Mouse (Mus musculus) right cerebral cortex, adult 2 months (tissue): ENCODE results near the gene Rnf214.
"Not testable (repeated sequence)": the region's sequence is repeated elsewhere in the genome, so short reads cannot be mapped to it uniquely, and the experiment has no call there.

Experiments
- DNase-seq, 2 experiments: peaks; one replicate each; pipeline ENCODE4 v3.0.0; 2021 to 2022; ENCODE audit warnings: low spot score in 2 of 2

Gene Rnf214

DNA sequence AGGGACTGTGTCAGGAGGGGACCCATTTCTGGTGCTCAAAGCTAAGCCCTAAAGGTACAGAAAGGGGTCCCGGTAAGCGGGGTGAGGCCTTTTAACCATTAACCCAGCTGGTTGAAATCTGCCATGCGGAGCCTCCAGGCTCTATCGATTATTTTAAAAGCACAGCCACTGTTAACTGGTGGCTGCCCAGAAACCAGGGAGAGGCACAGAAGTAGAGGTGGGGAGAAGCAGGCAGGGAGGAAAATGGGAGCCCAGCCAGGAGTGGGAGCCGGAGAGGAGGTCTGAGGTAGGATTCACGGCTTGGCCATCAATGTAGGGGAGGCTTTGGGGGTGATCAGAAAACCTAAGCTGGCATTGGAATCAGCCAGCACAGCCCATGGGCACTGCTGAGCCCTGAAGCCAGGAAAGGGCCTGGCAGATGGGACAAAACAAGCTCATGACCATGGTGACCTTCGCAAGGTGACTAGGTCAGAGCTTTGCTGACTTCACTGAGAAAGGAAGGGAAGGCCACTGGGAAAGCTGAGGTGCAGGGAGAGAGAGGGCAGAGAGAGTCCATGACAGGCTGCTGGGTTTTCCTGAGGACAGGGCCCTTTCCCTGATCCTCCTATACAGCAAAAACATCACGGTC is 56.1 kb downstream of the Rnf214 start:
- no peak for DNase-seq

GRCm38 (mm10) chr9:45849528-45850408 is 56.9 kb downstream of the Rnf214 start:
- peak; percentile 74 to 75 for DNase-seq

GRCm38 (mm10) chr9:45846891-45847460 is 59.7 kb downstream of the Rnf214 start:
- DNase-seq: no peak

DNA sequence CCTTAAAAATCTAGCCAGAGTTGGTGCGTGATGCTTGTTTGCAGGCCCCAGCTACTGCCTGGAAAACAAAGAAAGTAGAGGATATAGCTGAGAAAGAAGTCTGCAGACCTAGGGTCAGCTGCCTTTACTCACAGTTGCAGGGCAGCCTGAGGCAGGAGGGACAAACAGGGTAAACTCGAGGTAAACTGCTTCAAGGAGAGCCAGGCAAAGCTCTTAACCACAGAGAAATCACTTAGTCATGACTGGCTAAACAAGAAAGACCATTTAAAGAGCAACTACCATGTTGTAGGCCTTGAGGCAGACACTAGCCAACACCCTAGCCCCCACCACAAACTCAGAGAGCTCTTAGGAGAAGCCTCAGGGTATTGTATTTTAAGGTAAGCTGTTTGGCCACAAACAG is 60.5 kb downstream of the Rnf214 start:
- not testable (repeated sequence) for DNase-seq

- DNase-seq: no peak
These were observed 61.2 kb downstream of the Rnf214 start for GRCm38 (mm10) chr9:45845541-45845940.

DNA sequence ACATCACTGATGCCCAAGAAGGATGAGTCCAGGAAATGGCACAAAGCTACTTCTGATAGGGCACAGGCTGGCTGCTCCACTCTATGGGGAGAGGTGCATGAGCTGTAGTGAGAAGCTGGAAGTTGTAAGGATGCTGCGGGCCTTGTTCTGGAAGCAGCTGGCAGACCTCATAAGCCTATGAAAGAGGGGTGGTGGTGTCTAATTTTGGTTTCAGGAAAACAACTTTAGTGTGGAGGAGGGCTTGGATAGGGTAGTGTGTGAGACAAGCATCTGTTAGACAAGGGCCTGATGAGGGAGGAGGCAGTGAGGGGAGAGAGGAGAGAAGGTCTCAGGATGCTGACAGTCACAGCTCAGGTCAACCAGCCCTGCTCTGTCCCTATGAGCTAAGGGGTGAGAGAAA is 62.9 kb downstream of the Rnf214 start:
- DNase-seq: no peak

DNA sequence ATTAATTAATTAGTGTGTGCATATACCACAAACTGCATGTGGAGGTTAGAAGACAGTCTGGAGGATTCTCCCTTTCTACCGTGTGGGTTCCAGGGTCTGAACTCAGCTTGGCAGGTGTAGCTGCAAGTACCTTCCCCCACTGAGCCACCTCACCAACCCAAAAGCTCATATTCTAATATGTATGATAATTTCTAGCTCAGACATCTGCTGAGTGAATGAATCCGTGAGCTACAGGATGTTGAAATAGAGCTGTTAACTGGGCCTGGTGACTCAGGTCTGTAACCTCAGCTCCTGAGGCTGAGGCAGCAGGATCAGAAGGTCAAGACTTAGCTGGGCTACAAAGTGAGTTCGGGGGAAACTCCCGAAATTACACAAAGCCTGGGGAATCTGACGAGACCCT is 63.7 kb downstream of the Rnf214 start:
- no peak for DNase-seq

- no peak for DNase-seq
These were observed 65.3 kb downstream of the Rnf214 start for GRCm38 (mm10) chr9:45841458-45841857.

DNA sequence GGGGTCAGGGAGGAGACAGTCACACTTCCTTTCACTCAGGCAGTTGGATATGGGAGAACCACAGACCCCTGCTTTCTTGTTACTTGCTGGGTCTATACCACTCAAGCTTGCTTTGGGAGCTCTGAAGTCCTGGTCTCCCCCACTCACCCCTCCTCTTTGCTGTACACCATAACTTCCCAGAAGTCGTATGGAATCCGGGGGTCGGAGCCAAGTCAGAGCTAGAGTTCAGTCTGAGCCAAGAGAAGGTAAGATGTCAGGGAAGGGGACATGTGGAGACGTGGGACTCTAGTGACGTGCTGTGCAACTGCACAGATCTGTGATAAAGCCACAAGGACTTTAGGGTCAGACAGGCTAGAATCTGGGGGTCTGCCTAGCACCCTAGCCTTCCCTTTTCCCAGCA is 66.4 kb downstream of the Rnf214 start:
- no peak for DNase-seq

GRCm38 (mm10) chr9:45839982-45840300 is 66.8 kb downstream of the Rnf214 start:
- no peak for DNase-seq

DNA sequence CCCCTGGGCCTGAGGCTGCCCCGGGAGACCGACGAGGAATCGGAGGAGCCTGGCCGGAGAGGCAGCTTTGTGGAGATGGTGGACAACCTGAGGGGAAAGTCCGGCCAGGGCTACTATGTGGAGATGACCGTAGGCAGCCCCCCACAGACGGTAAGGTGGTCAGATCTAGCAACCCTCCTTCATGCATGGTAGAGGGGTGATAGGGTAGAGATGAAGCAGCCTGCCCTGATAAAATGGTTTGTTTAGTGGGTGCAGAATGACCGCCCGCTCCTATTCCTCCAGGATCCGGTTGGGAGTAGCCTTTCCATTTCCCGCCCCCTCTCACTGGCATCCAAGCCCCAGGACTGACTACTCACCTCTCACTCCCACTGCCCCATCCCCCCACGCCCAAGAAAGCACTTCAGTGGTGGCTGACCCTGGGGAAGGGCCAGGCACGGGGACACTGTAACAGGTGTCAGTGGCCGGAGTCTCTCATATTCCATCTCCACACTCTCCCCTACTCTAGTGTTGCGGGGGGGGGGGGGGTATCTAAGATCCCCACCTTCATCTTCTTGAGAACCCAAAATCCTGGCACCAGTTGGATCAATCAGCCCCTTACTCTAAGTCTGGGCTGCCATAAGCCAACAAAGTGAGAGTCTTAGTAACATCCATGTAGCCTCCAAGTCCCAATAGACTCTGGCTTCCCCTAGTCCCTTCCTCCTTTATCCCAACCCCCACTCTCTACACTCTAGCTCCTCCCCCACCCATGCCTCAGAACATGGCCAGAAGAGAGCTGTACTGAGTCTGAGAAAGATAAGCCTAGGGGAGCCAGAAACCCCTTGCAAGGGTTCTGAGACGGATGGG is 67.4 kb downstream of the Rnf214 start:
- DNase-seq: no peak

DNA sequence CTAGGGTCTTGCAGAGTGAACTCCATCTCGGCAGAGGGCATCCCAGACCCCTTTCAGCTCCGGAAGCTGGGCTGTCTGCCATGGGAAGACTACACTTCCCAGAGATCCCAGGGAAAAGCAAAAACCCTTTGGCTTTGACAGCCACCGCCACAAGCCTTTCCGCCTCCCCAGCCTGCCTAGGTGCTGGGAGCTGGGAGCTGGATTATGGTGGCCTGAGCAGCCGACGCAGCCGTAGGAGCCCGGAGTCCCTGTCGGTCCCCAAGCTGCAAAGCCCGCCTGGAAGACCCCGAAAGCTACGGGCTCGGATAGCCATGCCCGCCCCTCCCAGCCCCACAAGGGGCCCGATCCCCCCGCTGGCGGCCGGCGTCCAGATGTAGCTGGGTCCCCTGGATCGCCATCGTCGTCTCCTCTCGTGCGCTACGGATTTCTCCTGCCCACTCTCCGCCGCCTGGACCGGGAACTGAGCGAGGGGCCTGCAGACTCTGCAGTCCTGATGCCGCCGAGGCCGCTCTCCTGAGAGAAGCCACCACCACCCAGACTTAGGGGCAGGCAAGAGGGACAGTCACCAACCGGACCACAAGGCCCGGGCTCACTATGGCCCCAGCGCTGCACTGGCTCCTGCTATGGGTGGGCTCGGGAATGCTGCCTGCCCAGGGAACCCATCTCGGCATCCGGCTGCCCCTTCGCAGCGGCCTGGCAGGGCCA is 68.1 kb downstream of the Rnf214 start, which contains the start of gene Bace1:
Gene Bace1, plus strand, starts transcription at position 147 of the 705 bp plus-strand sequence.
- peak; percentile 87 to 88 for DNase-seq

DNA sequence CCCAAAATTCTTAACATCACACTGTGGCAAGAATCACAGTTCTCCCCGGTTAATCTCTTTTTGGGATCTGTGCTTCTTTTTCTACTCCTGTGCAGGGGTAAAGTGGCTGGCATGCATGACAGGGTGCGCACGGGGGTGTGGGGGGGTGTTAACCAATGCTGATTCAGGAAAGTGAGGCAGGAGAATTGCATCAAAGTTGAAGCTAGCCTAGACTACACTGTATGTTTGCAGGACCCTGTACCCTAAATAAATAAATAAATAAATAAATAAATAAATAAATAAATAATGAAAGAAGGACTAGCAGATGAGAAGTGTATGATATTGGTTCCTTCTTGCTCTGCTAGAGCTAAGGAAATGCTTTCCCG is 68.7 kb downstream of the Rnf214 start:
- no peak for DNase-seq

DNA sequence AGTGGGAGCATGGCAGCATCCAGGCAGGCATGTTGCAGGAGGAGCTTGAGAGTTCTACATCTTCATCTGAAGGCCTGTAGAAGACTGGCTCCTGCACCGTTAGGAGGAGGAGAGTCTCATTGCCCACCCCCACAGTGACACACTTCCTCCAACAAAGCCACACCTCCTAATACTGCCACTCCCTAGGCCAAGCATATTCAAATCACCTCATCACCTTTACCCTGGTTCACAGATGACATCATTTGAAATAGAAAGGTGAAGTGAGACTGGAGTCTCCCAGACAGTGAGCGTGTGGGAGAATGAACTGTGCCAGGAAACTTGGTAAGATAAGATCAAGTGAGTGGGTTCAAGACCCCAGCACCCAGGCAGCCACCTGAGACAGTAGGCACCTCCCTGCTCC is 73.2 kb downstream of the Rnf214 start:
- no peak for DNase-seq

DNA sequence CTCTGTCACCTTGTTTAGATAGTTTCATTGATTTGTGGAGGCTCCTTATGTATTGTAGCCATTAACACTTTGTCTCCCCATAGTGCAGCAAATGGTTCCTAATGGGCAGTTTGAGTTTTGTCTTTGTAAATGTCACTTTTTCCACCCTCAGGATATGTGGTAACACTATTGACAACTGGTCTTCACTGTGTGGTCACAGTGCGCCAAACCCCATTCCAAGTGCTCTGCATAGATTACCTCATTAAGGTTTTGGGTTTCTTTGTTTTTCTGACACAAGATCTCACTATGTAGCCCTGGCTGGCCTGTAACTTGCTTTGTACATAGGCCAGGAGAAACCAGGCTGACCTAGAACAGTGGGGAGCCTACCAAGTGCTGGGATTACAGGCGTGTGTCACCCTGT is 73.8 kb downstream of the Rnf214 start:
- DNase-seq: no peak

DNA sequence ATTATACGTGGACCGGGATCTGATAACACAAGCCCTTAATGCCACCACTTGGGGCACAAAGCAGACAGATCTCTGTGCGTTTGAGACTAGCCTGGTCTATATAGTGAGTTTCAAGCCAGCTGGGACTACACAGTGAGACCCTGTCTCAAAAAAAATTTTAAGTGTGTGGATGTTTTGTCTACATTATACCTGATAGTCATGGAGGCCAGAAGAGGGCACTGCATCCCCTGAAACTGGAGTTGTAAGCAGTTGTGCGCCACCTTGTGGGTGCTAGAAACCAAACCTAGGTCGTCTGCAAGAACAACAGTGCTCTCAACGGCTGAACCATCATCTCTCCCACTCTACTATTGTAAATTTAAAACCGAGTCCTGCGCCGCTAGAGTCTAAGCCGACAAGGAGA is 77.6 kb downstream of the Rnf214 start:
- peak; percentile 67 to 68 for DNase-seq

- DNase-seq: peak; percentile 87 to 89
These were observed 78.3 kb downstream of the Rnf214 start, which contains the start of gene Cep164 for GRCm38 (mm10) chr9:45828291-45828963. Gene Cep164 (minus strand): TSS chr9:45828691.

- DNase-seq: peak; percentile 23 to 25
These were observed 78.9 kb downstream of the Rnf214 start for GRCm38 (mm10) chr9:45827663-45828290.

GRCm38 (mm10) chr9:45818406-45819011 is 88.2 kb downstream of the Rnf214 start:
- DNase-seq: no peak

DNA sequence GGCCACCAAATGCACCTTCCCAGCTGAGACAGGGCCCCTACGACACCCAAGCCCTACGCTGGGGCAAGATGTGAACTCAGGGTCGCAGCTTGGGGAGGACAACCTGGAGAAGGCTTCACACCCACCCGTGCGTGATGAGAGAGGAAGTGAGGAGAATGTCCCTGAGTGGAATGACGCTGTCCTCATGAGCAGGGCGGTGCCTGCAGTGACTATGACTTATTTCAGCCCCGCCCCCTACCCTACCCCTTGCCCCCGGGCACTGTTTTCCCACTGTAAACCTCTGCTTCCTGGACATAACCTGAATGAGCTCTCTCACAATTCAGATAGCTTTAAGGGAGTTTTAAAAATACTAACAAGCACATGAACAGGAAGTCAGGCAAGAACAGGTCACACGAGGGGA is 91.2 kb downstream of the Rnf214 start:
- DNase-seq: no peak
